Mouse (Mus musculus): Measurements from ENCODE around the gene Fbxo8. TPM values are rescaled to one million over a fixed set of nuclear protein-coding genes. Genes with fewer than 3 reads are reported as not detected.

Gene Fbxo8
- total RNA-seq (2021), result 53.9 and 58.1 TPM in 2 replicates
- long read RNA-seq, experiment 1, transcript Fbxo8-201 (6 exons, 3,571 nt), result major isoform, 33 of 48 reads
- long read RNA-seq, experiment 1, partial matches to known transcripts, result 1 of 48 reads
- long read RNA-seq, experiment 1, other reads (novel, unspliced or antisense), result 11 of 48 reads
- long read RNA-seq, experiment 2, transcript Fbxo8-201 (6 exons, 3,571 nt), result major isoform, 16 of 22 reads
- long read RNA-seq, experiment 2, partial matches to known transcripts, result 2 of 22 reads
- long read RNA-seq, experiment 2, other reads (novel, unspliced or antisense), result 4 of 22 reads

DNA sequence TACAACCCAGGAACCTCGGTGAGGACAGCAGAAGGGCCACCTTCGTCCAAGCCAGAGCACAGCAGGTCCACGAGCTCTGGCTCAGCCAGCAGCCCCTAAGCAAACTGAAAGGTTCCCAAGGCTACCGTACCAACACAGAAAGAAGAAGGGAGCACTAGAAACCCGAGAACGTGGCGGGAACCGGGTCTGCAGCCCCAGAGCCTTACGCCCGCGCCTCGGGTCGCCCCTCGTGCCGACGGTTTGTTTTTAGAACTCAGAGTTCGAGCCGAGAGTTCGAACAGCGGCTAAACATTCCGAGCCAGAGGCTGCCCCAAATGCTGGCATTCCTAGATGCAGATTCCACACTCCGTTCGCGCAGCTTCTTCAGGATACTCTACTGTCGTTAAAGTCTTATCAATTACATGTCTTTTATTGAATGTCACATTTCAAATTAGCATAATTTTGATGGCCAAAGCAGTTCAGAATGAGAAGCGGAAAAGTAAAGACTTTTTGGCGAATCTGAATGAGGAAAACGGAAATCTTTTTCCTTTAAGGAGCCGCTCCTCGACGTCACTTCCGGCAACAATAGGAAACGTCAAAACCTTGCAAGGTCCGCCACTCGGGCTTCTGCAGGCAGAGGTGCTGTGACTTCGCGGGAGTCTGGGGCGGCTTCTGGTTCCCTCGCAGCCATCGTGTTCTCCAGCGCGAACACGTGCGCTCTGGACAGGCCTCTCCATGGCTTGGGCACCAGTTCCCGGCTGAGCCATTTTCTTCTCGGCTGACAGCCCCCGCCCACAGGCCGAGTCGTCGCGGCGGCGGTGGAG is at the start of gene Fbxo8, which contains the start of gene Cep44:
Gene Fbxo8 (plus strand): TSS at position 533 of the 803 bp plus-strand sequence.
Gene Cep44 (minus strand): TSS at position 490 of the 803 bp plus-strand sequence.
- peak; percentile 88 for DNase-seq

DNA sequence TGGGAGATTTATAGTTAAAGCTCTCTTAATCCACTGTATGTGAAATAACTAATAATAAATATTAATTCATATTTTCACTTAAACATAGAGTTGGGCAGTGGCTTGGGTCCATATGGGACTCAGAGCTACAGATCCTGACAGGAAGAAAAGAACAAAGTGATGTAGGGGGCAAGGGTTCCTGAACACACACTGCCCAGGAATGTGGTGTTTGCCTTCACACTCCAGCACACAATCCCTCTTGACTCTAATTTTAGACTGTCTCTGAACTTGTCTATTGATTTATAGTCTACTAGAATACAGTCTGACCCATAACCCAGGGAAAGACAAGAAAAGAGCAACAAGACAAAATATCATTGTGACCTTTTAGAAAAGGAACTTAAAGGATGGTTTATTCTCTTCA is 49.0 kb upstream of the Fbxo8 start:
- no peak for DNase-seq

DNA sequence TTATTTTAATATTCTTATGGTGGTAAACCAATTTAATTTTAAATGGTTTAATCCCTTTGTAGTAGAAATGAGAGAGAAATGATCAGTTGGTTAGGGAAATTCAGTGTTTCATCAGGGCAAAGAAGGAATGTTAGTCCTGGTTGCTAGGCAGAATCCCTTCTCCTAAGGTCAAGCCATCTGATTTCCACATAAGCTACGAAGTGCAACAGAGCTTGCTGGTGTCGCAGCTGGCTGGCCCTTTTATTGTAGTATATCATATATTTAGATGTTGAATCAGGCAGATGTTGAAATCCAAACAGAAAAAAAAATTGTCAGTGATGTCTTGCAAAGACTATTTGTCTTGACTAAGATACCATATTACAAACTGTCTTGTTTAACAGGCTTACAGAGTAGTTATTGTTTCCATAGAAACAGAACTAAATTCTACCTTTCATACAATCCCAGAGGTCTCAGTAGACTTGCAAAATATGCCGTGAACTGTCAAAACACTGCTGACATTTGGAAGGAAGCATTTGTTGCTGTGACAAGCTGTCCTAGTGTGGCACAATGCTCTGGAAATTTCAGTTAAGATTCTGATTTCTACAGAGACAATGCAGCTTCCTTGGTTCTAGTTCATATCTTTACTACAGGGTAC is 42.5 kb upstream of the Fbxo8 start:
- no peak for DNase-seq

DNA sequence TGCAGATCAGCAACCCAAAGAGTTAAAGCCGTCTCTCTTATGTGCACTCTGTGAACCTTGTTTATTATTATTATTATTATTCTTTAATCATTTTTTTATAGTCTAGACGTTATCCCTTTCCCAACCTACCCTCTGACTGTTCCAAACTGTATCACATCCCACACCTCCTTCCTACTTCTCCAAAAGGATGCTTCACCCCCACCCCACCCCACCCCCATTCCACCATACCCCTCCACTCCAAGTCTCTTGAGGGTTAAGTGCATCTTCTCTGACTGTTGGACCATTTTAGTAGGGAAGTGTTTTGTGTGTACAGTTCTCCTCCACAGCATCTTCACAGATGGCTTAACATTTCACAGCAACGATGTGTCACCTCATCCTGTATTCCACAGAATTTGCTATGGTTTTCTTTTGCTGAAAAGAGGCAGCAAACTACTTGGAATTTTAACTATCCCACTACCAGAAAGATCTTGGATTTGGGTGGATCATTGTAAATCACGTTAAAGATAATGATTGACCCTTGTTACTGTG is 41.9 kb upstream of the Fbxo8 start:
- DNase-seq, result no peak

DNA sequence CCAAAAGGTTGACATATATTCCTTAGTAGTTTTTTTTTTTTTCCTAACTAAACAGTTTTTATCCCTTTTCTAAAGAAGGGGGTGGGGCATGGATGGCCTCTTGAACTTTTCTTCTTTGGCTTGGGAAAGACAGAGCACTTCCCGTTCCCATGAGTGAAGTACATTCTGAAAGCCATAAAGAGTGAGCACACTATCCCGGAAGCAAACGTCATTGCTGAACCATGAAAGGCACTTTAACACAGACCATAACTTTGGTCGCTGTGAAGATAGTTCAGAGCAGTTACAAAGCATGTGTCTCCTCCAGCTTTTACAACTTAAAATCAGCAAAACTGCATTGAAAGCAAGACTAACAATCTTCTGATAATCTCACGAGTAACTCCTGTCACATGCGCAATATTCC is 32.0 kb upstream of the Fbxo8 start:
- DNase-seq, result no peak

DNA sequence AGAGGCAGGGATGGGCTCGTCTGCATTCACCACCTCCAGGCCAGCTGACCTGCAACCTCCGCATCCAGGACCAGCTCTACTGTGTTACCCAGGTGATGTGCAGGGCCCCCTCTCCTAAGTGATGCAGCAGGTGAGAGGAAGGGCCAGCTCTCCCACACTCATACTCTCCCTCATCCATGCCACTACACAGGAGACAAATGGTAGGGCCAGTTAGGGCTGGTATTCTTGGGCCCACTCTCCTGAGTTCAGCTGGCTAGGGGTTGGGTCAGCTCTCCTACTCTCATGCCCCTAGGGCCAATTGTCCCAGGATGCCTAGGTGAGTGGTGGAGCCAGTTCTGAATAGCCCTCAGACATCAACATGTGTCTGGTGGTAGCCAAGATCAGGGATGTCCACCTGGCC is 30.6 kb upstream of the Fbxo8 start:
- DNase-seq, result no peak

DNA sequence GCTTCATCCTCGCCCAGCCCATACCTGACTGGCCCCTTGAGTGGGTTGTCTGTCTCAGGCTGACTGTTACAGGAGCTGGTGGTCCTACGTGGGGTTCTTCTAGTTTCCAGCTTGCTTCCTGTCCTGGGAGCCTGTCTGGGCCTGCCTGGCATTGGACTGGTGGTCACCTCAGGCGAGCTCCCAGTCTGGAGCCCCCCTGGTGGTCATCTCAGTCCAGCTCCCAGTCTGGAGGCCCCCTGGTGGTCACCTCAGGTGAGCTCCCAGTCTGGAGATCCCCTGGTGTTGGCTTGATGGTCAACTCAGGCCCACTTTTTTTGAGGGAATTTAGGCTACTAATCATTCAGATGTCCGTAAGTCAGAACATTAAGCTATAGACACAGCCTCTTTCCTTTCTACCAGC is 29.8 kb upstream of the Fbxo8 start:
- no peak for DNase-seq

DNA sequence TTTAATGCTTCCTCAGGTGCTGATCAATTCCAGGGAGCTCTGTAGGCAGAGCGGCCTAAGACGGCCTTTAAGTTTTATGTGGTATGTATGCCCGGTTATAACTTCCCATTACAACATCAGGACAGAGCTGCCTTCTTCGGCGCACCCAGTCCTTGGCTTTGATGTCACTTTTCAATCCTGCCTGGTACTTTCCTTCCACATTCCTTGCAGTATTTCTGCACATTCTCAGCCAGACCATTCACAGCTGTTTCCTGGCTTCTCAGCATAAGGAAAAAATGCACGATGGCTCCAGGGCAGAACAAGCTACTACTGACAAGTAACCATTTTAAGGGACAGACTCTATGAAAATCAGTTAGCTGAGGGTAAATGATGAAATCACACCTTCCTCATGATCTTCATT is 22.0 kb upstream of the Fbxo8 start:
- no peak for DNase-seq

DNA sequence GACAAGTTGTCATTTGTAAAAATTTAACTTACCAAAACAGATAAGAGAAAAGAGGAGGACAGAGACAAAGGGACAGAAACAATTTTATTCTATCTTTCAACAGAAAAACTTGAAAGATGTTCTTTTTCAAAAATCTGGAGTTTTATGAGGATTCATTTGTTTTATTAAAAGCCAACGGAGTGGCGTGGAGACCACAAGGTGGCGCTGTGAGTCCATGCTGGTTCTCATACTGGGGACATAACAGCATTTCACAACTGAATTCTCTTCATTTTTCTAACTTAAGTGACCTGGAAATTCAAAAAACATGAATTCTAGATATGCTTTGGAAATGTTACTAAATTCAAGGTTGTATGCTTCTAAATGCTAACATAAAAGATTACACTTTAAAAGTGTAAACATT is 20.5 kb upstream of the Fbxo8 start:
- DNase-seq, result peak; percentile 83

DNA sequence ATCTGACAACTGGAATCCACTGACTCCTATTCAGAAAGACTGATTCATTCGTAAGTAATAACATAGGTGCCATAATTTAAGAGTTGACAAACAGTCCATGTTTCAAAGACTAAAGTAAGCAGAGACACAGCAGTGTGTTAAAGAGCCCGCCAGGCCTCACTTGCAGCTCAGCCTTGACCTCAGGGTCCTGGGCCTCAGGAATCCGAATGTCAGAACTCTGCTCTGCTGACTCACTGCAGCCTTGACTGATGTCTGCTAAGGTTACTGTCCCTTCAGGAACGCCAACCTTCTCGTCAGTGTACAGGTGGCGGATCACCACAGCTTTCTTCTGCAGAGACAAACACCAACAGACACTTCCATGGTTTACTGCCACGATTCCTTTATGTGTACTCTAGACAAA is 10.2 kb upstream of the Fbxo8 start:
- peak; percentile 57 for DNase-seq

DNA sequence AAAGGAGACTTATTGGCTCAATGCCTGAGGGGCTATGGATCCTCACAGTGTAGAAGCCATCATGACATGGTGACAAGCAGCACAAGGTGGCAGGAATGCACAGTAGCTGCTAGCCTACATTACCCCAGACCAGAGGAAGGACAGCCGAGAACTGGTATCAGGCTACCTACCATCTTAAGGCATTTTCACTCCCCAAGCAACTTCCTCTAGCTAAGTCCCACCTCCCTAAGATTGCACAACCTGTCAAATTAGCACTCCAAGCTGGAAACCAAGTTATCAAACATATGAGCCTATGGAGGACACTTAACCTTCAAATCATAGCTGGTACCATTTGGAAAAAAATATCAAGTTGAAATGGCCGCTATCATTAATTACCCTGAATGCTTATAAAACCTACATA is 3.0 kb upstream of the Fbxo8 start:
- no peak for DNase-seq

DNA sequence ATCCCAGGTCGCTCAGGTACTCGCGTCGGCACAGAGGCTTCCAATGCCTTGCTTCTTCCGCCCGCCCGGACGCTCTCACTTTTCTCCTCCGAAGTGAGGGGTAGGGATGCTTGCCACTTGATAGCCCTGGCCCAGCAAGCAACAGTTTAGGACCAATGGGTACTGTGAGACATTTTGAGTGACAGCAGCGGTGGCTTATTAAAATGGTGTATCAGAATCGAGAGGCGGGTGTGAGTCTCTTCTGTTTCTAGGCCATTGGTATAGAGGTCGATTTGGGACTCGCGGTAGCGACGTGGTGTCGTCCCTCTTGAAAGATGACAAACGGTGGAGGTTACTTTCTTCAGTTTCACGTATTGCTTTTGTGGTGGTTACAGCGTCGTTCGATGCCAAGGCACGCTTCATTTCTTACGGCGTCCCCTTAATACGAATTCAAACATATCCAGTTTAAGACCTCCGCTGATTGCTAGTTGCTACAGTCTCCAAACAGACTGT is 517 bp downstream of the Fbxo8 start:
- DNase-seq, result peak; percentile 91

DNA sequence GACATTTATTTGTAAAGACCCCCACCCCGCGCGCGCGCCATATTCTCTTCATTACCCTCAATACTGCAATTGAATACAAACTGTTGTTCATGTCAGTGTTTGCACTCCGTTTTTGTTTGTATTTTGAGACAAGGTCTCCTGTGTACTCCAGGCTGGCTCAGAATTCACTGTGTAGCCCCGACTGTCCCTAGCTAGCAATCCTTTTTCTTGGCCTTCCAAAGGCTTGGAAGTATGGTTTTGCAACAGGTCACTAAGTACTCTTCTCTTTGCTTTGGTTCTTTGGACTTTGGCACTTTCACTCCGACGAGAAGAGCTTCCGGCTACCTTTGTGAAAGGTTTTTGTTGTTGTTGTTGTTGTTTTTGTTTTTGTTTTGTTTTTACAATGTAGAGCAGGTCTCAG is 1.2 kb downstream of the Fbxo8 start:
- DNase-seq, result peak; percentile 15

DNA sequence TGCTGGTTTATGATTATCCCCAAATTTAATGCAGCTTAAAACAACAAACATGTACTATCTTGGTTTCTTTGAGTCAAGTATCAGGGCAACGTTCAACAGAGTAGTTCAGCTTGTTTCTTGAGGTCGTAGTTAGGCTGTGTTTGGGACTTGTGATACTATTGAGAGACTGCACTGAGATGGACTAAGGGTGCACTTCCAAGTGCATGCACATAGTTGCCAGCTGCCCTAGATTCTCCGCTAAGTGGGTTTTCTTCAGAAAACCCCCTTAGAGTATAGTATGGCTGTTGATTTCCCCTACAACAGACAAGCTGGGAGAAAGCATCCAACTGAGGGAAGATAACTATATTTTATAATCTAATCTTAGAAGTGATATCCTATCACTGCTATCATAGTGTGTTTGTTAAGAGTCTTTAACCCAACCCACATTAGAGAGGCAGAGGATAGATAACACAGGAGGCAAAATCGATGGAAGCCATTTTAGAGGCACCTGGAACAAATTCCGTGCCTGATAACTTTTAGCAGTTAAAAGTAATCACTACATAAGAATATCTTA is 1.7 kb downstream of the Fbxo8 start:
- DNase-seq, result no peak

DNA sequence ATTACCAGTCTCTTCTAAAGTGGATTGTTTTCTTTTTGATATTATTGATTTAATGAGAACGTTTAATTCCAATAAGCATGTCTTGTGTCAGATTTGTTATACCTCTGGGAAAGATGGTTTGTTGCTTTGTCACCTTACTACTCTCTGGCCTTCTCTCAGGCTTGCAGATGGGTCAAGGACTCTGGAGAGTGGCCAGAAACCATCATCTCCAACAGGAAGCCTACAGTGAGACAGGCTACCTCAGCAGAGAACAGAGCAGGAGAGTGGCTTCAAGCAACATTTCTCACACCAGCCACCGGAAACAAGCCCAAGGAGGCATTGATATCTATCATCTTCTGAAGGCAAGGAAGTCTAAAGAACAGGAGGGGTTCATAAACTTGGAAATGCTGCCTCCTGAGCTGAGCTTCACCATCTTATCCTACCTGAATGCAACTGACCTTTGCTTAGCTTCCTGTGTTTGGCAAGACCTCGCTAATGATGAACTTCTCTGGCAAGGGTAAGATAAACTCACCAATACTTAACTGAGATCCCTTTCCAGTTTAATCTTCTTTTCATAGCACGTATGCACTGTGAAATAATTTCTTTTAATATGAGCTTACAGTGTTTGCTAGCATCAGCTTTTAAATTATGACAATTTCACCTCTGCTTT is 13.6 kb downstream of the Fbxo8 start:
- peak; percentile 55 for DNase-seq

DNA sequence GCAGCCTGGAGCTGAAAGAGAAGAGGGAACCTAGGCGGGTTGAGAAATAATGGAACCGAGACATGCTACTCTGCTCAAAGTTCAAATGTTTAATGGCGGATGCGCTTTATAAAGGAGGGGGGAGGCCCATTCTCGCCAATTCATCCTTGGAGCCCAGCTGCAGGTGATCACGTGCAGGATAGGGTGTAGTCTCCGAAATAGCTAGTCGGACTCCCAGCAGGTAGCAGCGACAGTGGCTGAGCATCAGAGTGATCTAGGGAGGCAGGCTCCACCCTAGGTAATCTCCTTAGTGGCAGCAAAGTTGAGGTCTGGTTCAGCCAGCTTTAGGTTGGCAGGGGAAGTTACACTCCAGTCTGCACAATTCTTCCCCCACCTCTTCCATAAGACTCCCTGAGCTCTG is 16.0 kb downstream of the Fbxo8 start:
- DNase-seq, result no peak

DNA sequence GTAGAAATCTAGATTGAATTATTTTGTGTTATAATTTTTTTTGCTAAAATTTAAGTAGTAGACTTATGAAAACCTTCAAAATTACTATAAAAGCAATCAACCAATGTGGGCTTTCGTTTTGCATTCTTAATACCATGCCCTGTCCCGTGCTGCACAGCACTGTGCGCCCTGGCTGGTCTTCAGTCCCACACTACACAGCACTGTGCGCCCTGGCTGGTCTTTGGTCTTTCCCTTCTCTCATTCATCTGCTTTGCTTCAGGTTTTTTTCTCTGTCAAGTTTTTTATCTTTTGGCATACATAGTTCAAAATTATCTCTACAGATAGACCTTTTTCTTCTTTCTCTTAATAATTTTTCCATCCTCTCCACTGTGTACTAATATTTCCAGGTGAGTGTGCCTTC is 30.0 kb downstream of the Fbxo8 start:
- no peak for DNase-seq

DNA sequence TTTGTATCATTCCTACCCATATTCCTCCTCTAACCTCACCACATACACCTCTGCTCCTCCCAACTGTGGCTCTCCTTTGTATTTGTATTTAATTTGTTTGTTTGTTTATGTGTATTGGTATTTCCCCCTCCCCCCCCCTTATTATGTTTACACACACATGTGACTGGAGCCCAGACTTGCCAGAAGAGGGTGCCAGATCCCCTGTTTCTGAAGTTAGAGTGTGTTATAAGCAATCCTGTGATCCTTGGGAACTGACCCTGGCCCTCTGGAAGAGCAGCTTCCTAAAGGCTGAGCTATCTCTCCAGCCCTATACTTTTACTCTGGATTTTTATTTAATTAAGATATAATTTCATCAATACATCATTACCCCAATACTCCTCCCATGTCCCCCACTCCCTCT is 32.0 kb downstream of the Fbxo8 start:
- DNase-seq, result peak; percentile 57

DNA sequence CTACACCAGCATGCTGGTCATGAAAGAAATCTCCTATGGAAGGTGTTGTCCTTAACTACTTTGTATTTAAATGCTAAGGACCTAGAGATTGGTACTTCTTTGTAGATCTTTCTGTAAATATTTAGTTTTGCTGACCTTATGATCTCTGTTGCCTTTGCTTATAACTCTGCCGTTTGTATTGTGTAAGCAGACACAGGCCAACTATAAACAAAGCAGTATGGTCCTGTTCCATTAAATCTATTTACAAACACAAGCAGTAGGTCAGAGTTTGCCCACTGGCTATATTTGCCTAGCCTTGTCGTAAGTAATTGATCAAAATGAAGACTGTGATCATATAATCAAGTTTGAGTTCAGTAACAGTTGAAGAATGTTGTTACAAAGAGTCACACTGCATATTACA is 38.1 kb downstream of the Fbxo8 start:
- no peak for DNase-seq

DNA sequence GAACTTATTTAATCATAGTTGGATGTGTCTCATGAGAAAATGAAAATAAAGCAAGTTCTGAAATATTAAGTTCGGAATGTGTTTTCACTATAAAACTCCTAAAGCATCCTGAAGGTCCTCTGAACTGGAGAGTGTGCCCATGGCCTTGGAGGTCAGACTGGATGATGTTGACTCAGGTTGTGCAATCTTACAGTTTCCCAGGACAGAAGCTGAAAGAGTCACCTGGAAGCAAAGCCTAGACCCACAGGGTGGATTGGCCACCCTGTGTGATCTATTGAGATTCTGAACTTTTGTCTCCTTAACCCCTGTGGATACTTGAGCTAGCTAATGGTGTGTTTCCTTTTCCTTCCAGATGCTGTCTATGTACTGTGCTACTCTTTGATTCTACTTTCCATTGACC is 40.2 kb downstream of the Fbxo8 start:
- no peak for DNase-seq

DNA sequence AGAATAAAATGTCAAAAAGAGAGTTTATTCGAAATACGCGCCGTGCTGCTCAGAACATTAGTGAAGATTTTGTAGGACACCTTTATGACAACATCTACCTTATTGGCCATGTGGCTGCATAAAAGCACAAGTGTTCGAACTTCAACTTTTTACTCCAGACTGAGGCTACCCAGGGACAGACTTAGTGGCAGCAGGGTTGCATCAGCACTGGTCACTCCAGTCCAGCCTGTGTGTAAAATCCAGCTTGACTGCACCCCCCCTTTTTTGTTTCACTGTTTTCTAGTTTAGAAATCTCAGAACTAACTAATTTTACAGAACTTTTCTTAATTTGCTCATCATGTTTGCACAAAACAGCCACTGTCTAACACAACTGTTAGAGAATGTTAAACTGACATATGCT is 40.6 kb downstream of the Fbxo8 start:
- DNase-seq, result no peak

DNA sequence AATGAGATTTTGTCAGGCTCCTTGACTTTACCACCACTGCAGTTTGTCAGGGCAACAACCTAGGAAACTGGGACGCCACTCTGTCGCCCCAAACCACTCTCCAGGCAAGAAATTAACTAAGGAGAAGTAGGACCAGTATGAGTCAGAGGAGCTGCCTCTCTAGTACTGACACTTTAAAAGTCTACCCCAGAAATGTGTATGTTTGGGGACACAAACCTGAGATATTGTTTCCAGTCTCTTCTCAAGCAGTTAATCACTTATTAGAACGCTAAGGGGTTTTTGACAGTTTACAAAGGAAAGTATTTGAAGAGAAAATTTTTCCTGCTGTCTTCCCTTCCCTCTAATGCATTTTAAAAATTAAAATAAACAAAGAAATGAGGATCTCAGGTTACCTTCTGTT is 55.6 kb downstream of the Fbxo8 start:
- DNase-seq, result no peak

Data from adrenal gland, postnatal 14 days (tissue).